Mouse (Mus musculus): ENCODE data around the gene Tmem131. TPM values are rescaled to one million over a fixed set of nuclear protein-coding genes. Genes with fewer than 3 reads are reported as not detected.

Gene Tmem131
- polyA plus RNA-seq, 1 experiment, result 20.5 TPM

- DNase-seq, result no peak
- no peak for TF ChIP-seq CTCF (IDR thresholded peaks at IDR 0.05; ENCODE audit: insufficient read depth, low read length)
- no peak for TF ChIP-seq POLR2A (IDR thresholded peaks at IDR 0.05; ENCODE audit: borderline replicate concordance, extremely low read depth, low read depth, low read length)
- 92% methylated on average over 7 of the region's 7 CpGs for WGBS
- H3K4me1 ChIP-seq (ENCODE audit: control insufficient read depth, insufficient read depth, low read length), result no peaks in the 10 kb centered on the region
- no peak overlapping the region for H3K4me3 ChIP-seq (replicated peaks; ENCODE audit: extremely low read depth, low read depth, low read length)
Observed at GRCm38 (mm10) chr1:36811806-36812205, 131.7 kb downstream of the Tmem131 start.

GRCm38 (mm10) chr1:36807782-36808565, 135.5 kb downstream of the Tmem131 start:
- Histone ChIP-seq H3K4me3 (replicated peaks; ENCODE audit: extremely low read depth, low read depth, low read length) (no peak overlapping the region), H3K4me1 (ENCODE audit: control insufficient read depth, insufficient read depth, low read length) (no peaks in the 10 kb centered on the region)
- TF ChIP-seq POLR2A (IDR thresholded peaks at IDR 0.05; ENCODE audit: borderline replicate concordance, extremely low read depth, low read depth, low read length), result no peak
- no peak for TF ChIP-seq CTCF (IDR thresholded peaks at IDR 0.05; ENCODE audit: insufficient read depth, low read length)
- WGBS, result 92% methylated on average over 14 of the region's 14 CpGs
- no peak for DNase-seq

GRCm38 (mm10) chr1:36807086-36807485, 136.4 kb downstream of the Tmem131 start:
- no peak overlapping the region for H3K4me3 ChIP-seq (replicated peaks; ENCODE audit: extremely low read depth, low read depth, low read length)
- TF ChIP-seq CTCF (IDR thresholded peaks at IDR 0.05; ENCODE audit: insufficient read depth, low read length), result no peak
- TF ChIP-seq POLR2A (IDR thresholded peaks at IDR 0.05; ENCODE audit: borderline replicate concordance, extremely low read depth, low read depth, low read length), result no peak
- no peaks in the 10 kb centered on the region for H3K4me1 ChIP-seq (ENCODE audit: control insufficient read depth, insufficient read depth, low read length)
- 53% methylated on average over 1 of the region's 1 CpGs for WGBS
- no peak for DNase-seq

- no peaks in the 10 kb centered on the region for H3K4me1 ChIP-seq (ENCODE audit: control insufficient read depth, insufficient read depth, low read length)
- no peak overlapping the region for H3K4me3 ChIP-seq (replicated peaks; ENCODE audit: extremely low read depth, low read depth, low read length)
- no peak for DNase-seq
- 95% methylated on average over 7 of the region's 7 CpGs for WGBS
- TF ChIP-seq CTCF (IDR thresholded peaks at IDR 0.05; ENCODE audit: insufficient read depth, low read length), result no peak
- no peak for TF ChIP-seq POLR2A (IDR thresholded peaks at IDR 0.05; ENCODE audit: borderline replicate concordance, extremely low read depth, low read depth, low read length)
Observed at GRCm38 (mm10) chr1:36806181-36806905, 137.1 kb downstream of the Tmem131 start.

- no peak for DNase-seq
- no peak for TF ChIP-seq CTCF (IDR thresholded peaks at IDR 0.05; ENCODE audit: insufficient read depth, low read length)
- no peak for TF ChIP-seq POLR2A (IDR thresholded peaks at IDR 0.05; ENCODE audit: borderline replicate concordance, extremely low read depth, low read depth, low read length)
- 80% methylated on average over 4 of the region's 4 CpGs for WGBS
- Histone ChIP-seq H3K4me3 (replicated peaks; ENCODE audit: extremely low read depth, low read depth, low read length) (no peak overlapping the region), H3K4me1 (ENCODE audit: control insufficient read depth, insufficient read depth, low read length) (no peaks in the 10 kb centered on the region)
Observed at GRCm38 (mm10) chr1:36804833-36805232, 138.6 kb downstream of the Tmem131 start.

- no peak for DNase-seq
- Histone ChIP-seq H3K4me1 (ENCODE audit: control insufficient read depth, insufficient read depth, low read length) (no peaks in the 10 kb centered on the region), H3K4me3 (replicated peaks; ENCODE audit: extremely low read depth, low read depth, low read length) (no peak overlapping the region)
- TF ChIP-seq POLR2A (IDR thresholded peaks at IDR 0.05; ENCODE audit: borderline replicate concordance, extremely low read depth, low read depth, low read length) (no peak), CTCF (IDR thresholded peaks at IDR 0.05; ENCODE audit: insufficient read depth, low read length) (no peak)
- WGBS, result 76% methylated on average over 9 of the region's 9 CpGs
Observed at GRCm38 (mm10) chr1:36804259-36804658, 139.2 kb downstream of the Tmem131 start.

GRCm38 (mm10) chr1:36800379-36801011, 143.0 kb downstream of the Tmem131 start:
- 55% methylated on average over 3 of the region's 3 CpGs for WGBS
- no peak for DNase-seq
- Histone ChIP-seq H3K4me1 (ENCODE audit: control insufficient read depth, insufficient read depth, low read length) (no peaks in the 10 kb centered on the region), H3K4me3 (replicated peaks; ENCODE audit: extremely low read depth, low read depth, low read length) (no peak overlapping the region)
- TF ChIP-seq CTCF (IDR thresholded peaks at IDR 0.05; ENCODE audit: insufficient read depth, low read length) (no peak), POLR2A (IDR thresholded peaks at IDR 0.05; ENCODE audit: borderline replicate concordance, extremely low read depth, low read depth, low read length) (no peak)

GRCm38 (mm10) chr1:36797481-36797880, 146.0 kb downstream of the Tmem131 start:
- TF ChIP-seq CTCF (IDR thresholded peaks at IDR 0.05; ENCODE audit: insufficient read depth, low read length), result no peak
- TF ChIP-seq POLR2A (IDR thresholded peaks at IDR 0.05; ENCODE audit: borderline replicate concordance, extremely low read depth, low read depth, low read length), result no peak
- WGBS, result 55% methylated on average over 10 of the region's 10 CpGs
- no peak for DNase-seq
- Histone ChIP-seq H3K4me3 (replicated peaks; ENCODE audit: extremely low read depth, low read depth, low read length) (no peak overlapping the region), H3K4me1 (ENCODE audit: control insufficient read depth, insufficient read depth, low read length) (no peaks in the 10 kb centered on the region)

GRCm38 (mm10) chr1:36796711-36797110, 146.8 kb downstream of the Tmem131 start:
- no peak overlapping the region for H3K4me3 ChIP-seq (replicated peaks; ENCODE audit: extremely low read depth, low read depth, low read length)
- WGBS, result 80% methylated on average over 7 of the region's 7 CpGs
- TF ChIP-seq CTCF (IDR thresholded peaks at IDR 0.05; ENCODE audit: insufficient read depth, low read length), result no peak
- TF ChIP-seq POLR2A (IDR thresholded peaks at IDR 0.05; ENCODE audit: borderline replicate concordance, extremely low read depth, low read depth, low read length), result no peak
- H3K4me1 ChIP-seq (ENCODE audit: control insufficient read depth, insufficient read depth, low read length), result no peaks in the 10 kb centered on the region
- DNase-seq, result no peak
